Mouse (Mus musculus) CH12.LX (cell line): ENCODE results near the gene Kcnq4. TPM values are rescaled to one million over a fixed set of nuclear protein-coding genes. Genes with fewer than 3 reads are reported as not detected.
A peak's percentile ranks its signal among the peaks of the same experiment; 100 is the strongest.

Experiments used
- DNase-seq: peaks from one replicate; pipeline ENCODE4 v3.0.0-alpha.2; 2013; ENCODE audit errors: extremely low read depth
- H3K27ac ChIP-seq: 2 replicates; pipeline ENCODE4 v1.5.1; 2012; ENCODE audit warnings: low read depth, mild to moderate bottlenecking, control low read depth, moderate library complexity; ENCODE audit not compliant: insufficient read depth
- H3K27me3 ChIP-seq: replicated peaks from 2 replicates; pipeline ENCODE3; 2012; ENCODE audit warnings: inconsistent platforms
- H3K36me3 ChIP-seq, 2 experiments: replicated peaks in 1 of 2; 2 replicates each; pipeline versions ENCODE3 to v1.6.1; 2012; ENCODE audit warnings: inconsistent platforms in 1 of 2, low read length in 1 of 2, mild to moderate bottlenecking in 1 of 2, mixed read lengths in 1 of 2, moderate library complexity in 1 of 2; ENCODE audit not compliant: control insufficient read depth in 1 of 2, insufficient read depth in 1 of 2
- H3K4me1 ChIP-seq, 2 experiments: 2 replicates each; pipeline ENCODE4 v1.6.1; 2012; ENCODE audit warnings: inconsistent platforms in 1 of 2, moderate library complexity in 1 of 2; ENCODE audit not compliant: insufficient read depth in 2 of 2, control insufficient read depth in 1 of 2
- H3K4me2 ChIP-seq: 2 replicates; pipeline ENCODE4 v1.6.1; 2012; ENCODE audit warnings: low read depth, mild to moderate bottlenecking, control low read depth; ENCODE audit not compliant: poor library complexity, insufficient read depth, severe bottlenecking
- H3K4me3 ChIP-seq, 3 experiments: fragments of 150-350 bp in 1 of 3; sonication (generic) in 1 of 3; replicated peaks in 1 of 3; 2 replicates each; pipeline versions ENCODE3 to v1.5.1; 2011 to 2012; ENCODE audit warnings: low read depth in 2 of 3, low read length in 2 of 3, mild to moderate bottlenecking in 2 of 3, moderate library complexity in 2 of 3, control low read depth in 1 of 3, improper control_type of control experiment in 1 of 3, inconsistent platforms in 1 of 3, mixed read lengths in 1 of 3; ENCODE audit not compliant: poor library complexity in 1 of 3
- H3K79me2 ChIP-seq: replicated peaks from 2 replicates; pipeline ENCODE4 v1.6.1; 2012; ENCODE audit warnings: mild to moderate bottlenecking, moderate library complexity; ENCODE audit not compliant: control insufficient read depth, poor library complexity, insufficient read depth, severe bottlenecking; ENCODE audit errors: extremely low read depth
- H3K9ac ChIP-seq: 2 replicates; pipeline ENCODE4 v1.6.1; 2012; ENCODE audit warnings: low read depth, mild to moderate bottlenecking, control low read depth, moderate library complexity; ENCODE audit not compliant: insufficient read depth
- H3K9me3 ChIP-seq: replicated peaks from 2 replicates; pipeline ENCODE3; 2012; ENCODE audit warnings: low read length, inconsistent platforms, mixed read lengths
- BHLHE40 ChIP-seq: IDR thresholded peaks from 2 replicates; pipeline ENCODE4 v1.6.1; 2011; ENCODE audit warnings: mild to moderate bottlenecking, low read depth, low read length, improper control_type of control experiment
- CHD1 ChIP-seq: IDR thresholded peaks from 2 replicates; pipeline ENCODE4 v1.6.1; 2012; ENCODE audit warnings: low read depth, low read length, improper control_type of control experiment, inconsistent platforms
- CHD2 ChIP-seq: IDR thresholded peaks from 2 replicates; pipeline ENCODE4 v1.6.1; 2011; ENCODE audit warnings: low read length, improper control_type of control experiment
- ELF1 ChIP-seq: IDR thresholded peaks from 2 replicates; pipeline ENCODE4 v1.6.1; 2014; ENCODE audit warnings: low read depth, mild to moderate bottlenecking, inconsistent platforms, low read length, improper control_type of control experiment
- EP300 ChIP-seq: IDR thresholded peaks from 2 replicates; pipeline ENCODE4 v1.6.1; 2011; ENCODE audit warnings: low read length, improper control_type of control experiment
- ETS1 ChIP-seq: conservative IDR thresholded peaks from 2 replicates; pipeline ENCODE4 v1.6.1; 2012; ENCODE audit warnings: low read depth, mild to moderate bottlenecking, inconsistent platforms, low read length, improper control_type of control experiment, moderate library complexity
- IRF4 ChIP-seq: IDR thresholded peaks from 2 replicates; pipeline ENCODE4 v1.6.1; 2014; ENCODE audit warnings: low read depth, mild to moderate bottlenecking, inconsistent platforms, low read length, improper control_type of control experiment
- JUN ChIP-seq: IDR thresholded peaks from 2 replicates; pipeline ENCODE4 v1.6.1; 2011; ENCODE audit warnings: low read depth, mild to moderate bottlenecking, low read length, improper control_type of control experiment, moderate library complexity; ENCODE audit not compliant: insufficient read depth
- MAFK ChIP-seq: IDR thresholded peaks from 2 replicates; pipeline ENCODE4 v1.6.1; 2011; ENCODE audit warnings: low read length, improper control_type of control experiment; ENCODE audit not compliant: insufficient replicate concordance
- MAX ChIP-seq: IDR thresholded peaks from 2 replicates; pipeline ENCODE4 v1.6.1; 2011; ENCODE audit warnings: low read length, improper control_type of control experiment
- MXI1 ChIP-seq: IDR thresholded peaks from 2 replicates; pipeline ENCODE4 v1.6.1; 2011; ENCODE audit warnings: mild to moderate bottlenecking, low read depth, low read length, improper control_type of control experiment
- USF2 ChIP-seq: conservative IDR thresholded peaks from 2 replicates; pipeline ENCODE4 v1.6.1; 2011; ENCODE audit warnings: low read depth, low read length, improper control_type of control experiment
- ZC3H11A ChIP-seq: IDR thresholded peaks from 2 replicates; pipeline ENCODE4 v1.6.1; 2012; ENCODE audit warnings: low read depth, mild to moderate bottlenecking, inconsistent platforms, low read length, improper control_type of control experiment
- ZKSCAN1 ChIP-seq: IDR thresholded peaks from 2 replicates; pipeline ENCODE4 v1.6.1; 2012; ENCODE audit warnings: low read depth, inconsistent platforms, low read length, improper control_type of control experiment, borderline replicate concordance
- ZNF384 ChIP-seq: IDR thresholded peaks from 2 replicates; pipeline ENCODE4 v1.6.1; 2012; ENCODE audit warnings: low read depth, low read length, improper control_type of control experiment, inconsistent platforms
- dilution Hi-C: fragments of 300-500 bp; cut with MboI; formaldehyde crosslinking; loops from 2 replicates; pipeline ENCODE4 v1.14.3; 2020; ENCODE audit warnings: low sequenced_read_pairs; ENCODE audit not compliant: extremely low pct_unique_long_range_greater_than_20kb, extremely low pct_ligation_motif_present
- in situ Hi-C: fragments of 300-500 bp; cut with MboI; formaldehyde crosslinking; loops from 3 replicates; pipeline ENCODE4 v1.14.3; 2019; ENCODE audit warnings: low sequenced_read_pairs, low pct_ligation_motif_present, low pct_unique_long_range_greater_than_20kb, mixed read lengths
- polyA plus RNA-seq: library from polyadenylated mRNA; unstranded; fragments of >175 nt; gene quantifications from 2 replicates; pipeline ENCODE4 v1.2.1, GENCODE M21; 2012; ENCODE audit warnings: low read depth; ENCODE audit not compliant: insufficient read length
- total RNA-seq, 2 experiments: library from RNA; depleted of rRNA; stranded (reverse); fragments of 300-350 nt in 1 of 2; fragments of >200 nt in 1 of 2; gene quantifications; 2 replicates each; pipeline ENCODE4 v1.2.3; 2012 to 2014

Kcnq4 gene
- total and polyA plus RNA-seq, 3 experiments: 0.08 to 0.10 TPM; not detected in 1

DNA sequence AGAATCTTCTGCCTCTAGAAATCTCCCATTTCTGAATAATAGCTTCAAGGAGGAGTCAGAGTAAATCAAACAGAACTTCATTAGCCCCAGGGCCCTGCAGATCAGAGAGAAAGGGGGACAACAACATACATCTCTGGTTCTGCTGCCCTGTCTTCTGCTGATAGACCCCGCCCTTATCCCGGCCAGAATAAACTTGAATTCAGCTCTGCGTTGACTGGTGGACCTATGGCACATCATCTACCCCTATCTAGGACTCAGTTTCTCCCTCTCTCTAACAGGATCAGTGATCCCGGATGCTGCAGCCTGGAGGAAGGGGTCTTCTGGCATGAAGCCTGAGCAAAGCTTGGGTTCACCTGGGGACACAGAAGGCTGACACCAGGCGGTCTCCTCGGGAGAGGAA is 17.8 kb downstream of the Kcnq4 start:
- Histone ChIP-seq H3K27me3 (peaks cover 77% of the 10 kb centered on the region), H3K36me3 (no peaks in the 10 kb centered on the region), H3K27ac (no peak overlapping the region), H3K4me2 (peak overlapping the region; percentile 99), H3K79me2 (no peaks in the 10 kb centered on the region), H3K9me3 (peaks cover 9% of the 10 kb centered on the region), H3K4me3 (peak overlapping the region; percentile 32 to 49 (median 35)), H3K9ac (peak overlapping the region; percentile 34; the same call in 1 of the 2 replicates), H3K4me1 (peaks cover 13 to 37% of the 10 kb centered on the region in 2 experiments)
- TF ChIP-seq USF2: no peak
- no peak for TF ChIP-seq JUN
- TF ChIP-seq MXI1: 0 out of 2 replicates have a peak, but pooled peaks have one; percentile 17
- no peak for TF ChIP-seq ZC3H11A
- no peak for DNase-seq
- in situ Hi-C loops: no loop called here
- dilution Hi-C loops: no loop called here

DNA sequence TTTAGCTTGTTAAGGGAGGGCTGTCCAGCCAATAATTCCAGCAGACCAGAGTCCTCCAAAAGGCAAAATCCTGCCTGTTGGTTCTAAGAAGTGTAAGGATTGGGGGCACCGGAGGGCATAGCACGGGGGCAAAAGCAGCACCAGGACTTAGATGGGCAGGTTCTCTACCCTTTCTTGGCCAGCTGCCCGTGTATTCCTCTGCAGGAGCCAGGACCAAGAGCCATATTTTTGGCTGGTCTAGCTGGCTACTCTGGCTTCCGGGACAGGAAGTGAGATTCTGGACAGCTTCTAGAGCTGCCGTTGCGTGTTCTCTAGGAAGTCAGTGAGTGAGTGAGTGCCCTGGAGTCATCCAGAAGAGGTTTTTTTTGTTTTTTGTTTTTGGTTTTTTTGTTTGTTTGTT is 18.3 kb downstream of the Kcnq4 start:
- DNase-seq: no peak
- H3K36me3 ChIP-seq: no peaks in the 10 kb centered on the region
- peaks cover 8% of the 10 kb centered on the region for H3K9me3 ChIP-seq
- 0 out of 2 replicates have a peak overlapping the region, but pooled peaks have one; percentile 8 for H3K27ac ChIP-seq
- H3K4me2 ChIP-seq: peak overlapping the region; percentile 99
- dilution Hi-C loops (no loop called here), in situ Hi-C loops (no loop called here)
- no peaks in the 10 kb centered on the region for H3K79me2 ChIP-seq
- H3K4me3 ChIP-seq: no peak overlapping the region
- TF ChIP-seq ELF1 (peak; percentile 49; the same call in 1 of the 2 replicates), IRF4 (0 out of 2 replicates have a peak, but pooled peaks have one; percentile 9), CHD1 (no peak)
- H3K27me3 ChIP-seq: peaks cover 75% of the 10 kb centered on the region
- H3K4me1 ChIP-seq: peaks cover 13 to 37% of the 10 kb centered on the region in 2 experiments
- no peak overlapping the region for H3K9ac ChIP-seq

DNA sequence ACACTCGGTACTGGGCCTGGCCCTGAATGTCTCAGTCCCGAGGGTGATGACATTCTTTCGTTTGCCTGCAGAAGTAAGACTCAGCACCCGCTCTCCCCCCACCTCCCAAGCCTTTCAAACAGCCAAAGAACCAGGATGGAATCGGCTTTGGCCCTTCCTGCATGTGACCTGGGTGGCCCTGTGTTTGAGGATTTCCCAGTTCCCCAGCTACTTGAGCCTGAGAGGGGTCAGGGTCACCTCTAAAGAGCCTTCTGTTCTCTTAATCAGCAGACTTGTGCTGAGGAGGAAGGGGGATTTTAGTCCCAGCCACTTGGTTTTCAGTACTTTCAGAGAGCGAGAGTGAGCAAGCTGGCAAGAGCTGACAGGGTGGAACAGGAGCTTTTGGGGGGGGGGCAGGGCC is 19.0 kb downstream of the Kcnq4 start:
- peak overlapping the region; percentile 41 for H3K27ac ChIP-seq
- peaks cover 13 to 37% of the 10 kb centered on the region in 2 experiments for H3K4me1 ChIP-seq
- no peaks in the 10 kb centered on the region for H3K79me2 ChIP-seq
- peaks cover 73% of the 10 kb centered on the region for H3K27me3 ChIP-seq
- H3K4me3 ChIP-seq: no peak overlapping the region
- in situ Hi-C loops (no loop called here), dilution Hi-C loops (no loop called here)
- peak; percentile 21 for DNase-seq
- H3K9me3 ChIP-seq: peaks cover 2% of the 10 kb centered on the region
- no peaks in the 10 kb centered on the region for H3K36me3 ChIP-seq
- no peak for TF ChIP-seq ZKSCAN1
- TF ChIP-seq CHD2: 0 out of 2 replicates have a peak, but pooled peaks have one; percentile 29
- 0 out of 2 replicates have a peak, but pooled peaks have one; percentile 14 for TF ChIP-seq EP300
- TF ChIP-seq ELF1: no peak
- peak; percentile 28; the same call in 1 of the 2 replicates for TF ChIP-seq ETS1
- peak; percentile 30; the same call in 1 of the 2 replicates for TF ChIP-seq MAX
- TF ChIP-seq MAFK: peak; percentile 41; the same call in 1 of the 2 replicates
- peak; percentile 35 for TF ChIP-seq BHLHE40
- TF ChIP-seq ZNF384: no peak
- peak overlapping the region; percentile 99 for H3K4me2 ChIP-seq
- H3K9ac ChIP-seq: no peak overlapping the region
